Mouse (Mus musculus) limb, embryonic 13.5 days (tissue): Measurements from ENCODE around the gene Zmat5. TPM values are rescaled to one million over a fixed set of nuclear protein-coding genes. Genes with fewer than 3 reads are reported as not detected.

Experiments used
- ATAC-seq: fragments of 200-750 bp; cut with Nextera tagmentation; 2 replicates; pipeline ENCODE4 v1.8.0; 2017; ENCODE audit warnings: low read depth, moderate number of reproducible peaks, moderate TSS enrichment; ENCODE audit not compliant: low FRiP score
- H3K27ac ChIP-seq: fragments of 300-500 bp; sonication (generic); 2 replicates; pipeline ENCODE4 v1.5.1; 2015; ENCODE audit warnings: inconsistent platforms, mild to moderate bottlenecking, moderate library complexity
- H3K27me3 ChIP-seq: fragments of 300-500 bp; sonication (generic); 2 replicates; pipeline ENCODE4 v1.6.1; 2015; ENCODE audit warnings: mild to moderate bottlenecking, inconsistent platforms
- H3K36me3 ChIP-seq: fragments of 300-500 bp; sonication (generic); 2 replicates; pipeline ENCODE4 v1.6.1; 2015; ENCODE audit warnings: inconsistent platforms, mild to moderate bottlenecking, moderate library complexity
- H3K4me1 ChIP-seq: fragments of 300-500 bp; sonication (generic); 2 replicates; pipeline ENCODE4 v1.6.1; 2015; ENCODE audit warnings: inconsistent platforms
- H3K4me2 ChIP-seq: fragments of 300-500 bp; sonication (generic); replicated peaks from 2 replicates; pipeline ENCODE4 v1.6.1; 2015; ENCODE audit warnings: inconsistent platforms, mild to moderate bottlenecking, moderate library complexity
- H3K4me3 ChIP-seq: fragments of 300-500 bp; sonication (generic); 2 replicates; pipeline ENCODE4 v1.5.1; 2015; ENCODE audit warnings: moderate library complexity, mild to moderate bottlenecking, inconsistent platforms
- H3K9ac ChIP-seq: fragments of 300-500 bp; sonication (generic); 2 replicates; pipeline ENCODE4 v1.6.1; 2015; ENCODE audit warnings: mild to moderate bottlenecking, inconsistent platforms
- H3K9me3 ChIP-seq: fragments of 300-500 bp; sonication (generic); 2 replicates; pipeline ENCODE4 v1.6.1; 2016; ENCODE audit warnings: inconsistent platforms
- WGBS: fragments of 180-500 bp; shearing (Covaris S2); methylation state at CpG from one replicate; pipeline ENCODE4 v1.1.7; 2015; 5-methylcytosine and 5-hydroxymethylcytosine counted together
- polyA plus RNA-seq: library from polyadenylated mRNA; unstranded; fragments of >200 nt; fragmentation: Nextera tagmentation; extraction: Ambion mirVana; gene quantifications from 2 replicates; pipeline ENCODE4 v1.2.1, GENCODE M21; 2015

Gene Zmat5
- polyA plus RNA-seq, 1 experiment from 2014 or later: 63.4 TPM

DNA sequence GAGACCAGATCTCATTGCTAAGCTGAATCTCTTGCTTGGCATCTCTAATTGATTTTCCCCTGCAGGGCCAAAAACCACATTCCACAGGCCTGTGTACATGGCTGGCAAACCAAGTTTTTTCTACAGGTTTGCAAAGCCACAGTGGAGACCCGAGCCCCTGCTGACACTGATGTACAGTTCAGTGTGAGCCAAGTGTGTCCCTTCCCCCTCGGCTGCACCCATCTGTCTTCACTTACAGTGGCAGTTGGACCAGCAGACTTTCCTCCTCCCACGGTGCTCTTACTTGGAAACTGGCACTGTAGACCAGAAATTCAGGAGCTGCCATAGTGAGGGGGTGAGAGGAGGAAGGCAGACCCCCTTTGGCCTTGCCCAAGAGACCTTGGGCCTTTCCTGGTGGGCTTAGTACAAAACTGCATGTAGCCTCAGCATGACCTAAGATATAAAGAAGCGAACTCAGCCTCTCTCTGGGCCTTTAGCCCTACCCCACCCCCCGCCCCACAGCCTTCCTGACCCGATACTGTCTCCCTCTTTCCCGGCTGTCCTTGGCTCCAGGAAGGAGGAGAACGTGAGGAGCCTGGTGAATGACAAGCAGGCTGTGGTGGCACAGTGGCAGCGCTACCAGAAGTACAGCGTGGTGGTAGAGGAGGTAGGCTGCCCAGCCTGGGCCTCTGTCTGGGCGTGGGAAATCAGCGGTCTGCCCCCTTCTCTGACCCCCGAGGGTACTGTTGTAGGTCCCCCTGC, 25.6 kb upstream of the Zmat5 start:
- H3K27me3 ChIP-seq: no peaks in the 10 kb centered on the region
- 54% methylated on average over 13 of the region's 13 CpGs for WGBS
- H3K4me3 ChIP-seq: no peak overlapping the region
- ATAC-seq: peak; percentile 60; the same call in 1 of the 2 replicates
- peak overlapping the region; percentile 28; the same call in 1 of the 2 replicates for H3K27ac ChIP-seq
- peaks cover 20% of the 10 kb centered on the region for H3K4me1 ChIP-seq
- no peaks in the 10 kb centered on the region for H3K9me3 ChIP-seq
- peaks cover 83% of the 10 kb centered on the region for H3K36me3 ChIP-seq
- no peak overlapping the region for H3K9ac ChIP-seq
- no peak overlapping the region for H3K4me2 ChIP-seq

DNA sequence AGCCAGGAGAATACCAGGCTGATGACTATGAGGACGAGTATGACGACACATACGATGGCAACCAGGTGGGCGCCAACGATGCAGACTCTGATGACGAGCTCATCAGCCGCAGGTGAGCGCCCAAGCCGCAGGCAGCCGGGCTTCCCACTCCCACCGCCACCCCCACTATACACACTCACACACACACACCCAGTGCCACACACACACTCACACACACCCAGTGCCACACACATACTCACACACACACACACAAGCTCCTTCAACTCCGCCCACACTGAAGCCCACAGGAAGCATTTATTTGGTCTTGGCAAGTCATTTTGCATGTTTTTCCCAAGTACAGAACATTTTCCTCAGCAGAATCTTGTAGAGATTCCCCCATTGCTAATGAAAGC, 25.0 kb upstream of the Zmat5 start:
- Histone ChIP-seq H3K4me2 (no peak overlapping the region), H3K9me3 (no peaks in the 10 kb centered on the region), H3K9ac (no peak overlapping the region), H3K27me3 (no peaks in the 10 kb centered on the region), H3K4me3 (no peak overlapping the region), H3K36me3 (peaks cover 82% of the 10 kb centered on the region), H3K27ac (peak overlapping the region; percentile 55; the same call in 1 of the 2 replicates), H3K4me1 (peaks cover 20% of the 10 kb centered on the region)
- ATAC-seq: no peak
- 86% methylated on average over 12 of the region's 12 CpGs for WGBS

DNA sequence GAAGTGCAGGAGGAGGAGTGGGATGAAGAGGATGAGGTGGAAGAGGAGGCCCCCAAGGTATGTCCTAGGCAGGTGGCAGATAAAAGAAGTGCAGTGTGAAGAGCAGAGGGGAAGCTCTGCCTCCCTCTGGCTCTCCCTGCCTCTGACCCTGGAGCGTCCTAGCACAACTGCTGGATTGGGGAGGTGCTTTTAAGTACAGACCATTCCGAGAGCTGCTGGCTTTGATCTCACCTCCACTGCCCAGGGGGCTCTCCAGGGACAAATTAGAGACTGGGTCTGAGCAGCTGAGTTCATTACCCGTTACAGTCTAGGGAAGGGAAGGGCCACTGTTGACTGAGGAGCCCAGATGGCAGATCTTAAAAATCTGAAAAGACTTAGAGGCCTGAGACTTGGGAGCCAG, 24.4 kb upstream of the Zmat5 start:
- Histone ChIP-seq H3K4me3 (no peak overlapping the region), H3K9ac (no peak overlapping the region), H3K4me1 (peaks cover 20% of the 10 kb centered on the region), H3K9me3 (no peaks in the 10 kb centered on the region), H3K27ac (0 out of 2 replicates have a peak overlapping the region, but pooled peaks have one; percentile 55), H3K36me3 (peaks cover 80% of the 10 kb centered on the region), H3K4me2 (no peak overlapping the region), H3K27me3 (no peaks in the 10 kb centered on the region)
- WGBS: 19% methylated on average over 3 of the region's 3 CpGs
- no peak for ATAC-seq

DNA sequence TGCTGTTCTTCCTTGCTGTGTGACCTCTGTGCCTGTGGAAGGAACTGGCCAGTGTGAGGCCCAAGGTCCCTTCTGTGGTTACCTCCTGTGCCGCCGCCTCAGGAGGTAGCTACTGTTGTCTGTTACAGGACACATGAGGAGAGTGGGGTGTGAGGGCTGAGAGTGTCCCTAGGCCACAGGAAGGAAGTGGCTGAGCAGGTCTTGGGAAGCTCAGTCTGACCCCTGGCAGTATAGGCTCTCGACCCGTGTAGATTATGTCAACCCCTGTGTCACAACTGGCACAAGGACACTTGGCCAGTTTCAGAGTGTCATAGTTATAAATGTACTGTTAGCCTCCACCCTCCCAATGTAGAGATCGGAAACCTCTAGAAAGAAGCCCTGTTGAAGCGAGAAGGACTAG, 21.0 kb upstream of the Zmat5 start:
- no peak overlapping the region for H3K4me2 ChIP-seq
- no peak overlapping the region for H3K27ac ChIP-seq
- WGBS: 83% methylated on average over 6 of the region's 6 CpGs
- no peak overlapping the region for H3K4me3 ChIP-seq
- no peaks in the 10 kb centered on the region for H3K9me3 ChIP-seq
- H3K9ac ChIP-seq: no peak overlapping the region
- H3K36me3 ChIP-seq: peaks cover 56% of the 10 kb centered on the region
- no peaks in the 10 kb centered on the region for H3K27me3 ChIP-seq
- no peak for ATAC-seq
- peaks cover 17% of the 10 kb centered on the region for H3K4me1 ChIP-seq

DNA sequence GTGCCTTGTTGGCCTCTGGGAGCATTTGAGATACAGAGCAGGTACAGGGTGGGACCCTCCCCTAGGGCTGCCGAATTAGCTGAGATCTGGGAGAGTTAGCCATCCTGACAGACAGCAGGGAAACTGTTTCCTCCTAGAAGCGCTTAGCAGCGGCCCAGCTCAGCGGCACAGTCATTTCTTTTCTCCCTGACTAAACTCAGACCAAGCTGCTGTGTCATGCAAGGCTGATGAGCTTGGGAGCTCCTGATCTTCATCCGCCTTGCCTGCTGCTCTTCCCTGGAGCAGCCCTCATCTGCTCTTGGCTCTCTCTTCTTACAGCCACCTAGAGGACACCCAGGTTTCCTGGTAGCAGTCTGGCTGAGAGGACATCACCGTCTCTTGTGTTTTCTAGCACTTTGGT, 20.3 kb upstream of the Zmat5 start:
- ATAC-seq: no peak
- Histone ChIP-seq H3K36me3 (peaks cover 55% of the 10 kb centered on the region), H3K27ac (no peak overlapping the region), H3K4me2 (no peak overlapping the region), H3K9ac (no peak overlapping the region), H3K9me3 (no peaks in the 10 kb centered on the region), H3K4me3 (no peak overlapping the region), H3K27me3 (no peaks in the 10 kb centered on the region), H3K4me1 (peaks cover 11% of the 10 kb centered on the region)
- 29% methylated on average over 6 of the region's 6 CpGs for WGBS

DNA sequence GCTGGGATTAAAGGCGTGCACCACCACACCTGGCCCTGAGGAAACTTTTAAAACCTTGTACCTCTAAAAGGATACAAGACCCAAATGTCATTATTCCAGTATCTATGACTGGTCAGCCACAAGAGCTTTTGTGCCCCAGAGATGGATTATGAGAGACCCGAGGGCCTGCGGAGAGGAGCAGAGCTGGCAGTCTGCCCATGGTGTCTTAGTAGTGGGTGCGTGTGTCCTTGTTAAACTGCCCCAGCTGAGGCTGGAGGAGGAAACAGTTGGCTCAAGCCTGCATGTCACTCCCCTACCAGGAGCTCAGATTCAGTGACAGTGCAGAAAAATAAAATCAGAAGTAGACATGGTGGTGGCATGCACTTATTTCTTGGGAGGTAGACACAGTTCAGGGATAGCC, 19.4 kb upstream of the Zmat5 start:
- WGBS: 79% methylated on average over 4 of the region's 4 CpGs
- Histone ChIP-seq H3K36me3 (peaks cover 46% of the 10 kb centered on the region), H3K4me2 (no peak overlapping the region), H3K9me3 (no peaks in the 10 kb centered on the region), H3K27me3 (no peaks in the 10 kb centered on the region), H3K4me3 (no peak overlapping the region), H3K4me1 (peaks cover 2% of the 10 kb centered on the region), H3K27ac (no peak overlapping the region), H3K9ac (no peak overlapping the region)
- ATAC-seq: no peak

DNA sequence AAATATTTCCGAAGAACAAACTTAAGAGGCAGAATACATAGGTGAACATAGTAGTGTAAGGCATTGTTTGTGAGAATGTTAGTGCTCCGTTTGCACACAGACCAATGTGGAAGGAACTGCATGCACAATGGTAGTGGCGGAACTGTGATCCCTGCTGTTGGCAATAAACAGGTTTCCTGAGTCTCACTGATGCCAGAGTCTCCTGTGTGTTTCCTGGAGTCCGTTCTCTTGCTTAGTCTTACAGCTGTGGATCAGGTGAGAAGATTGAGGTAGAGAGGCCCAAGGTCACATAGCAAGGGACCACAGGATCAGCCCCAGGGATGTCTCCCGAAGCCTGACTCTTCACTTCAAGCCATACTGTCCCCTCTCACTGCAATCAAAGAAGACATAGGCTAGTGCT, 19.0 kb upstream of the Zmat5 start:
- Histone ChIP-seq H3K4me1 (no peaks in the 10 kb centered on the region), H3K36me3 (peaks cover 43% of the 10 kb centered on the region), H3K4me3 (no peak overlapping the region), H3K9ac (no peak overlapping the region), H3K9me3 (no peaks in the 10 kb centered on the region), H3K27me3 (no peaks in the 10 kb centered on the region), H3K27ac (no peak overlapping the region), H3K4me2 (no peak overlapping the region)
- no peak for ATAC-seq
- WGBS: 67% methylated on average over 5 of the region's 5 CpGs

DNA sequence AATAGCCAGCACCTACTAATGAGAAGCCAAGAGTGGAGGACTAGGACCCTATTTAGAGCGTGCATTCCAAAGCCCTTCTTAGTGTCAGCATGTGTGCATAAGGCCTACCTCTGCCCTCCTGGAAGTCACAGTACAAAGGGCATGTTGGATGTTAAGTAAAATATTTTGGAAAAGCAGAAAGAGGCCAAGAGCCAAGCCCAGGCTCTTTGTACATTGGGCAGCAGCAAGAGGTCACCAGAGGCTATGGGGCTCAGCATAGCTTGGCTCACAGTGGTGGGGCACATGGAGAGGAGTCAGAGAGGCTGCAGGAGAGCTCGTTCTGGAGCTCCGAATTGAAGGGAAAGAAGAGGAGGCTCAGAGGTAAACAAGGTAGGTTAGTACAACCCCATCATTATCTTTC, 17.5 kb upstream of the Zmat5 start:
- no peaks in the 10 kb centered on the region for H3K4me1 ChIP-seq
- no peak overlapping the region for H3K4me3 ChIP-seq
- H3K9ac ChIP-seq: no peak overlapping the region
- no peaks in the 10 kb centered on the region for H3K27me3 ChIP-seq
- 56% methylated on average over 3 of the region's 3 CpGs for WGBS
- ATAC-seq: no peak
- H3K36me3 ChIP-seq: peaks cover 28% of the 10 kb centered on the region
- H3K27ac ChIP-seq: no peak overlapping the region
- no peaks in the 10 kb centered on the region for H3K9me3 ChIP-seq
- no peak overlapping the region for H3K4me2 ChIP-seq

DNA sequence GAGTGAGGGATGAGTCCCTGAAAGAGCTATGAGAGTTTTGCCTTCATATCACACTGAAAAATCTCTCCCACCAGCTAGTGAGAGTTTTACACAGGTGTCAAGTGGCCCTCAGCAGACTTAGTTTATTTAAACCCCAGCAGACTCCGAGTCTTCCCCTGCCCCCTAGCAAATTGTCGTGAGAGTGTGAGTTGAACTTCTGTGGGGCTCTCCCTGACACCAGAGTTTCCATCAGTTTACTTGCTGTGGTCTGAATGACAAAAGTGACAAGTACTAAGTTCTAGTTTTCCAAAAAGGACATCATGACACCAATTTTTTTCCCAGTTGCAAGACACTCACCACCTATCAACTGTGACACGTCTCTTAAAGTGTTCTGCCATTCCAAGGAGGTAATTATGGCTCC, 16.6 kb upstream of the Zmat5 start:
- Histone ChIP-seq H3K36me3 (peaks cover 20% of the 10 kb centered on the region), H3K9ac (no peak overlapping the region), H3K4me3 (no peak overlapping the region), H3K9me3 (no peaks in the 10 kb centered on the region), H3K27me3 (no peaks in the 10 kb centered on the region), H3K4me1 (no peaks in the 10 kb centered on the region), H3K27ac (no peak overlapping the region), H3K4me2 (no peak overlapping the region)
- 15% methylated on average over 3 of the region's 3 CpGs for WGBS
- ATAC-seq: no peak

DNA sequence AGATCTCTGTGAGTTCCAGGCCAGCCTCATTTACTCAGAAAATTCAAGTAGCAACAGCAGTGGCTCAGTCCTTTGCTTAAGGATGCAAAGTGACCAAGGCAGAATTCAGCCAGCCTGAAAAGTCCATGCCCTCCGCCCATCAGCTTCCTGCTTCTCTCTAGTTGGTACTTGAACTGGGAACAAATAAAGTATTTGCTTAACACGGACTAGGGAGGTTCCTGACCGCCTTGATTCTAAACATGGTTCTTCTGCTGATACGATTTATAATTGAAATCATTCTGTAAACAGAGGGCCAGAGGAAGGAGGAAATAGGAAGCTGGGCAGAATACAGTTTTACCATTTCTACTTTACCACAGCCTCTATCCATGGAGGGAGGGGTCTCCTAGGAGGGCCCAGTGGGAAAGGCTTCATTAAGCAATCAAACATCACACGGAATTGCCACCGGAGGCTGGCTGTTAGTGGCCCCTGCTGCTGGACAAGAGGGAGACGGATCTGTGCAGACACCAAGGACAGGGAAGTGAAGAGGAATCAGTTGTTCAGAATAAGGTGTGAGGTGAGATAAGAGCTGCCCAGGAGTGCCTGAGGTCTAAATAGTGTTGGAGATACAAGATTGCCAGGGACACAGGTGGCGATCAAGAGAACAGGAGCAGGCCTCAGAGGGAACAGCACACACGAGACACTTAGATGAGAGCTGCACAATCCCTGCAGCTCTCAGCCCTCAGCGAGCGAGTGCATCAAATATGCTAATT, 15.7 kb upstream of the Zmat5 start:
- ATAC-seq: no peak
- Histone ChIP-seq H3K9ac (no peak overlapping the region), H3K36me3 (peaks cover 10% of the 10 kb centered on the region), H3K27ac (no peak overlapping the region), H3K4me3 (no peak overlapping the region), H3K4me2 (no peak overlapping the region), H3K27me3 (no peaks in the 10 kb centered on the region), H3K9me3 (no peaks in the 10 kb centered on the region), H3K4me1 (no peaks in the 10 kb centered on the region)
- 63% methylated on average over 11 of the region's 11 CpGs for WGBS

DNA sequence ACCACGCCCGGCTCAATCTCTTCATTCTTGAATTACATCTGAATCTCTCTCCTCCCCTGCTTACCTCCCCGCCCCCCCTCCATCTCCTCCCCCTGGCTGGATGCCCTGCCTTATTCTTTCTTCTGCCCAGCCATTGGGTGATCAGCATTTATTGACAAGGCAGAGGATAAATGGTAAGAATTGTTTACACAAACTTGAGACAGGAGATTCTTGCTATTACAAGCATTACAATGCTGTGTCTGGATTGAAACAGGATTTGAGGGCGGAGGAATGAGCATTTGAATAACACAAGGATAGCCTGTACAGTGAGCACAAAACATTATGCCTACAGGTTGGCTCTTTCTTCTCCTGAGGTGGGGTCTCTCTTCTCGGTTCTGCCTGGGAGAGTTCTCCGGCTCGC, 14.1 kb upstream of the Zmat5 start:
- Histone ChIP-seq H3K4me1 (no peaks in the 10 kb centered on the region), H3K4me2 (no peak overlapping the region), H3K9me3 (no peaks in the 10 kb centered on the region; the same call in 1 of the 2 replicates), H3K36me3 (no peaks in the 10 kb centered on the region), H3K4me3 (no peak overlapping the region), H3K9ac (no peak overlapping the region), H3K27me3 (no peaks in the 10 kb centered on the region), H3K27ac (no peak overlapping the region)
- WGBS: 90% methylated on average over 7 of the region's 7 CpGs
- no peak for ATAC-seq

DNA sequence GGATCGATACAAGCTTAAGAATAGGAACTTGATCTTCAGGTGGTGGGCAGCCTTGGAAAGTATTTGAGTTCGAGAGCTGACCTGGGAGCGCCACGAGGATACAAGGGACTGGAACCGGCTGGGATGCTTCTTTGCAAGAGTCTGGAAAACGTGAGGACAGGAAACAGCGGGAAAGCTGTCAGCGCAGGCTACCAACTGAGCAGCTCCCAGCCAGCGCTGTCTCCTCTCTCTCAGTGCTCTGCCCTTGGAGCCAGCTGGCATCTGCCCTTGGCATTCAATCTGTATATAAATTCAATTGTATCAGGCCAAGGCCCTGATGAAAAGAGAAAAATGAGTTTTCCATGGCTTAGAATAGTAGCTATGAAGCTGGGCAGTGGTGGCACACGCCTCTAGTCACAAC, 13.3 kb upstream of the Zmat5 start:
- Histone ChIP-seq H3K9ac (no peak overlapping the region), H3K27me3 (no peaks in the 10 kb centered on the region), H3K4me1 (no peaks in the 10 kb centered on the region), H3K27ac (no peak overlapping the region), H3K4me3 (no peak overlapping the region), H3K9me3 (no peaks in the 10 kb centered on the region; the same call in 1 of the 2 replicates), H3K36me3 (no peaks in the 10 kb centered on the region), H3K4me2 (no peak overlapping the region)
- WGBS: 57% methylated on average over 10 of the region's 10 CpGs
- ATAC-seq: no peak
